Mouse (Mus musculus) heart, embryonic 11.5 days (tissue): ENCODE data around the gene Nxph4. TPM values are rescaled to one million over a fixed set of nuclear protein-coding genes. Genes with fewer than 3 reads are reported as not detected.

ENCODE experiments used
- ATAC-seq: fragments of 200-750 bp; cut with Nextera tagmentation; replicated peaks from 2 replicates; pipeline ENCODE4 v1.8.0; 2017; ENCODE audit warnings: moderate library complexity; ENCODE audit not compliant: insufficient number of reproducible peaks, low FRiP score, low TSS enrichment
- H3K27ac ChIP-seq: fragments of 300-500 bp; sonication (generic); 2 replicates; pipeline ENCODE4 v1.5.1; 2014; ENCODE audit warnings: mild to moderate bottlenecking, low read depth, low read length
- H3K27me3 ChIP-seq: fragments of 300-500 bp; sonication (generic); 2 replicates; pipeline ENCODE4 v1.6.1; 2014; ENCODE audit warnings: mild to moderate bottlenecking, low read length, mixed read lengths; ENCODE audit not compliant: control insufficient read depth, insufficient read depth
- H3K36me3 ChIP-seq: fragments of 300-500 bp; sonication (generic); 2 replicates; pipeline ENCODE4 v1.6.1; 2014; ENCODE audit warnings: mild to moderate bottlenecking, low read length, moderate library complexity, mixed read lengths; ENCODE audit not compliant: control insufficient read depth, insufficient read depth
- H3K4me1 ChIP-seq: fragments of 300-500 bp; sonication (generic); 2 replicates; pipeline ENCODE4 v1.6.1; 2014; ENCODE audit warnings: low read length; ENCODE audit not compliant: control insufficient read depth, insufficient read depth
- H3K4me2 ChIP-seq: fragments of 300-500 bp; sonication (generic); 2 replicates; pipeline ENCODE4 v1.6.1; 2014; ENCODE audit warnings: mild to moderate bottlenecking, moderate library complexity
- H3K4me3 ChIP-seq: fragments of 300-500 bp; sonication (generic); 2 replicates; pipeline ENCODE4 v1.5.1; 2014; ENCODE audit warnings: low read depth, low read length
- H3K9ac ChIP-seq: fragments of 300-500 bp; sonication (generic); 2 replicates; pipeline ENCODE4 v1.6.1; 2014; ENCODE audit warnings: mild to moderate bottlenecking, low read depth, low read length, moderate library complexity
- H3K9me3 ChIP-seq: fragments of 300-500 bp; sonication (generic); replicated peaks from 2 replicates; pipeline ENCODE4 v1.6.1; 2016; ENCODE audit warnings: low read length; ENCODE audit not compliant: control insufficient read depth
- WGBS: fragments of 180-500 bp; shearing (Covaris S2); extraction: QIAGEN DNeasy Blood & Tissue Kit; methylation state at CpG from one replicate; pipeline ENCODE4 v1.1.7; 2014; ENCODE audit not compliant: insufficient replicate concordance; 5-methylcytosine and 5-hydroxymethylcytosine counted together
- polyA plus RNA-seq: library from polyadenylated mRNA; unstranded; fragments of >200 nt; fragmentation: Nextera tagmentation; extraction: Ambion mirVana; gene quantifications from 2 replicates; pipeline ENCODE4 v1.2.1, GENCODE M21; 2014

The Nxph4 gene
- polyA plus RNA-seq, 1 experiment from 2014 or later: 0.33 TPM

DNA sequence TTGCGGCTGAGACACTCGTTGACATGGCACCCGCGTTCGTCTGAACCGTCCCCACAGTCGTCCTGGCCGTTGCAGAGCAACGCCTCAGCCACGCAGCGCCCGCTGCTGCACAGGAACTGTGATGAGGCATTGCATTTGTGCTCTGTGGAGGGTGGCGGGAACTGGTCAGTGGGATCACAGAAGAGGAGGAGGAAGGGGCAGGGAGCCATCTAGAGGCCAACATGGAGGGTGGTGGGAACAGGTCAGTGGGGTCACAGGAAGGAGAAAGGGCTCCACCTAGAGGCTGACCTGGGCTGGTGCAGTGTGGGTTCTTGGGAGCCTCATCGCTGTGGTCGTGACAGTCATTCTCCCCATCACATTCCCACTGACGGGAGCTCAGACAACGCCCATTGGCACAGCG lies 21.3 kb upstream of the Nxph4 start:
- Histone ChIP-seq H3K4me2 (no peak overlapping the region), H3K36me3 (peaks cover 72% of the 10 kb centered on the region), H3K4me1 (no peaks in the 10 kb centered on the region), H3K9me3 (no peaks in the 10 kb centered on the region), H3K27ac (no peak overlapping the region), H3K9ac (no peak overlapping the region), H3K27me3 (no peaks in the 10 kb centered on the region), H3K4me3 (no peak overlapping the region)
- ATAC-seq: no peak
- WGBS: 66% methylated on average over 18 of the region's 18 CpGs

DNA sequence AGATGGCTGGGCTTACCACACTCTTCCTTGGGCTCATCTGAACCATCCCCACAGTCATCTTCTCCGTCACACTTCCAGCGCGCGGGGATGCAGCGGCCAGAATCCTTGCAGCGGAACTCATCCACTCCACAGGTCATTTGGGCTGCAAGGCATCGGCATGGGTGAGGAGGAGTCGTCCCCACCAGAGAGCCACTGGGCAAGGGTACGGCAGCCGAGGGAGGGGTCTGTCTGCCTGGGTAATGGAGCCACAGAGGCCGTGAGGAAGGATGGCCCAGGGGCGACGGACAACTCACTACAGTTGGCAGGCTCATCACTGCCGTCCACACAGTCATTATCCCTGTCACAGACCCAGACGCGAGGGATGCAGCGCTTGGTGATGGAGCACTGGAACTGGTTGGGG lies 15.5 kb upstream of the Nxph4 start:
- no peaks in the 10 kb centered on the region for H3K27me3 ChIP-seq
- H3K4me2 ChIP-seq: no peak overlapping the region
- H3K27ac ChIP-seq: no peak overlapping the region
- peaks cover 41% of the 10 kb centered on the region for H3K36me3 ChIP-seq
- H3K9me3 ChIP-seq: no peaks in the 10 kb centered on the region
- no peaks in the 10 kb centered on the region for H3K4me1 ChIP-seq
- no peak overlapping the region for H3K4me3 ChIP-seq
- WGBS: 86% methylated on average over 17 of the region's 17 CpGs
- no peak overlapping the region for H3K9ac ChIP-seq
- no peak for ATAC-seq

DNA sequence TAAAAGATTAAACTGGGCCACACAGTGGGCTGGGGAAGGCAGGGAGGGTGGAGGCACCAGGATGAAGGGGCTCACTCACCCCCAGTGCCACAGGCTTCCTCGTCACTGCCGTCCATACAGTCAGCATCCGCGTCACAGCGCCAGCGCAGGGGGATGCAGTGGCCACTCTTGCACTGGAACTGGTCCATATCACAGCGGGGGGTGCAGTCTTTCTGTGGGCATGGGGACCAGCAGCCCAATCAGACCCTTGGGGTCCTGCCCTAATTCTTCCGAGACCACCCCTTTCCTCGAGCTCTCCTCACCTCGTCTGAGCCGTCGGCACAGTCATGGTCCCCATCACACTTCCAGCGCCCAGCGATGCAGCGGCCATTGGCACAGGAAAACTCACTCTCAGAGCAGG lies 13.9 kb upstream of the Nxph4 start:
- Histone ChIP-seq H3K36me3 (peaks cover 28% of the 10 kb centered on the region), H3K9me3 (no peaks in the 10 kb centered on the region), H3K4me3 (no peak overlapping the region), H3K9ac (no peak overlapping the region), H3K27me3 (no peaks in the 10 kb centered on the region), H3K27ac (no peak overlapping the region), H3K4me1 (no peaks in the 10 kb centered on the region), H3K4me2 (no peak overlapping the region)
- ATAC-seq: no peak
- WGBS: 90% methylated on average over 15 of the region's 15 CpGs

GRCm38 (mm10) chr10:127546505-127546904 lies 12.1 kb upstream of the Nxph4 start:
- WGBS: 85% methylated on average over 7 of the region's 7 CpGs

DNA sequence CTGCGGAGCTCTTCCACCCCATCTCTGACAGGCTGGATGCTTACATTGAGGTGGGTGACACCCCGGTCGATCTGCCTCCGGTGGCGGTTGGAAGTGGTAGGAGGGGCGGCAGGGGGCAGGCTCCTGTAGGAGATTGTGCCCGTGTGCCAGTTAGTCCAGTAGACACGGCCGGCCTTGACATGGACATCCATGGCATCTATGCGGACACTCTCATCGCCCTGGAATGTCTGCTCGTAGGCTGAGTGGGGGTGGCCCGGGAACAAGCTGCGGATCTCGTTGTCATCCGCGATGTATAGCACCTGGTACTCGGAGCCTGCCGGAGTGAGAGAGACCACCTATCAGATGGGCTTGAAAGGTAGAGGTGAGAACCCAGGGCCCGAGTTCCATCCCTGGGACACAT lies 10.0 kb upstream of the Nxph4 start:
- Histone ChIP-seq H3K4me1 (no peaks in the 10 kb centered on the region), H3K4me3 (no peak overlapping the region), H3K36me3 (peaks cover 21% of the 10 kb centered on the region), H3K9ac (no peak overlapping the region), H3K27ac (no peak overlapping the region), H3K27me3 (no peaks in the 10 kb centered on the region), H3K9me3 (no peaks in the 10 kb centered on the region), H3K4me2 (no peak overlapping the region)
- 86% methylated on average over 20 of the region's 20 CpGs for WGBS
- no peak for ATAC-seq

More at GRCm38 (mm10) chr10:127546505-127546904, 12.1 kb upstream of the Nxph4 start:
- no peak overlapping the region for H3K4me2 ChIP-seq
- no peak overlapping the region for H3K27ac ChIP-seq
- H3K36me3 ChIP-seq: peaks cover 21% of the 10 kb centered on the region
- no peak overlapping the region for H3K4me3 ChIP-seq
- H3K9ac ChIP-seq: no peak overlapping the region
- no peak for ATAC-seq
- no peaks in the 10 kb centered on the region for H3K4me1 ChIP-seq
- H3K9me3 ChIP-seq: no peaks in the 10 kb centered on the region
- H3K27me3 ChIP-seq: no peaks in the 10 kb centered on the region

- H3K4me1 ChIP-seq: no peaks in the 10 kb centered on the region
- H3K36me3 ChIP-seq: peaks cover 23% of the 10 kb centered on the region
- H3K27me3 ChIP-seq: no peaks in the 10 kb centered on the region
- ATAC-seq: no peak
- H3K9ac ChIP-seq: no peak overlapping the region
- H3K4me3 ChIP-seq: no peak overlapping the region
- WGBS: 77% methylated on average over 3 of the region's 3 CpGs
- no peak overlapping the region for H3K27ac ChIP-seq
- no peak overlapping the region for H3K4me2 ChIP-seq
- H3K9me3 ChIP-seq: no peaks in the 10 kb centered on the region
Measured at GRCm38 (mm10) chr10:127543916-127544315, 9.6 kb upstream of the Nxph4 start.

DNA sequence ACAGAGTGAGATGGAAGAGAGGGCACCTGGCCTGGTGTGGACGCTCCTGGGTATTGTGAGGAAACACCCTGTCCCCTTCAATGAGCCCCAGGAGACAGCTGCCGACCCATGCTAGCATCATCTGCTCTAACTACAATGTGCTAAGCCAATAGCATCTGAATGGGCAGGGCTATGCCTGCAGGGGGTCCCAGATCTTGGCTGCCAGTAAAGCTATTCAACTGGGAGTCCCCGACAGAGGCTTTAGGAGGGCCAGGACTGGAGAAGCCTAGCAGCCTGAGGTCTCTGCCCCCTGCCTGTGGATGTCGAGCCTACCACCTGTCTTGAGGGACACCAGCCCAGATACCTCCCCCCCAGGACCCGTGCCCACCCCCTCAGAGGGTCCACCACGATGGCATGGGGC lies 8.4 kb upstream of the Nxph4 start:
- Histone ChIP-seq H3K4me1 (no peaks in the 10 kb centered on the region), H3K9me3 (no peaks in the 10 kb centered on the region), H3K36me3 (peaks cover 23% of the 10 kb centered on the region), H3K27me3 (no peaks in the 10 kb centered on the region), H3K4me2 (no peak overlapping the region), H3K4me3 (no peak overlapping the region), H3K9ac (no peak overlapping the region), H3K27ac (no peak overlapping the region)
- ATAC-seq: no peak
- 64% methylated on average over 6 of the region's 6 CpGs for WGBS

GRCm38 (mm10) chr10:127542084-127542483 lies 7.7 kb upstream of the Nxph4 start:
- Histone ChIP-seq H3K4me3 (no peak overlapping the region), H3K4me1 (no peaks in the 10 kb centered on the region), H3K27ac (no peak overlapping the region), H3K36me3 (peaks cover 23% of the 10 kb centered on the region), H3K9ac (no peak overlapping the region), H3K4me2 (no peak overlapping the region), H3K9me3 (no peaks in the 10 kb centered on the region), H3K27me3 (0 out of 2 replicates have a peak, but pooled peaks cover 2% of the 10 kb centered on the region)
- no peak for ATAC-seq
- whole genome bisulfite sequencing: 84% methylated on average over 13 of the region's 13 CpGs

- no peak overlapping the region for H3K4me2 ChIP-seq
- H3K9ac ChIP-seq: no peak overlapping the region
- H3K4me1 ChIP-seq: no peaks in the 10 kb centered on the region
- no peaks in the 10 kb centered on the region for H3K9me3 ChIP-seq
- H3K27me3 ChIP-seq: peaks cover 4% of the 10 kb centered on the region
- peaks cover 23% of the 10 kb centered on the region for H3K36me3 ChIP-seq
- ATAC-seq: no peak
- no peak overlapping the region for H3K4me3 ChIP-seq
- H3K27ac ChIP-seq: no peak overlapping the region
- WGBS: 90% methylated on average over 8 of the region's 8 CpGs
Measured at GRCm38 (mm10) chr10:127541510-127541909, 7.2 kb upstream of the Nxph4 start.
